Mouse (Mus musculus): ENCODE results near the gene Gm525. TPM values are rescaled to one million over a fixed set of nuclear protein-coding genes. Genes with fewer than 3 reads are reported as not detected.

Gm525 gene
- total RNA-seq, 2 experiments from 2014 or later = not detected

DNA sequence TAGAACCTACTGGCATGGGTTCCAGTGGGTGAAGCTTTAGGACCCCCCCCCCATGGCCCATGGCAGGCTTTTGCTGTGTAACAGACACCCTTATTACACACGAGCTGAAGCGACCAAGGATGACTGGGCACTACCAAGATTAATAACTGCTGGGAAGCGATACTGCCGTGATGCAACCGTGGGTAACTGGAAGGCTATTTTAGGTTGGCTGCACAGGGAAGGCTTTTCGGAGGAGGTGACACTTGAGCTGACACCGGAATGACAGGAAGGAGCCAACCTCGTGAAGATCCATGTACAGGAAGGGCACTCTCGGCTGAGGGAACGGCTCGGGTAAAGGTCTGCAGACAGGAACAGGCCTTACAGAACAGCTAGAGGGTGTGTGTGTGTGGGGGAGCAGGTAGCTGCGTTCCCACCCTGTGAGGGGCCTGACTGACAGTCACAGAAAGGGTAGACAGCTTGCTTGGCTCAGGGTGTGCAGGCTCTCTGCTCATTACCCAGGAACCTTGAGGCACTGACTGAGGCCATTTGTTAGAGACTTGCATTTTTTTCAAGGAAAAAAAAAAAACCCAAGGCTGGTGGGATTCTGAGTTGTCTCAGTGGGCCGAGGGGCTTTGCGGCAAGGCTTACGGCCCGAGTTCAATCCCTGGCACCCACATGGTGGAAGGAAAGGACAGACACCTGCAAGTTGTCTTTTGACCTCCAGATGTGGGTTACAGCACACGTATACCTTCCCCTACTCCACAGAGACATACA is 24.6 kb downstream of the Gm525 start:
- DNase-seq = no peak

GRCm38 (mm10) chr11:89098930-89099329 is 25.3 kb downstream of the Gm525 start:
- no peak for DNase-seq

GRCm38 (mm10) chr11:89100403-89100802 is 26.8 kb downstream of the Gm525 start:
- DNase-seq = peak; percentile 93

DNA sequence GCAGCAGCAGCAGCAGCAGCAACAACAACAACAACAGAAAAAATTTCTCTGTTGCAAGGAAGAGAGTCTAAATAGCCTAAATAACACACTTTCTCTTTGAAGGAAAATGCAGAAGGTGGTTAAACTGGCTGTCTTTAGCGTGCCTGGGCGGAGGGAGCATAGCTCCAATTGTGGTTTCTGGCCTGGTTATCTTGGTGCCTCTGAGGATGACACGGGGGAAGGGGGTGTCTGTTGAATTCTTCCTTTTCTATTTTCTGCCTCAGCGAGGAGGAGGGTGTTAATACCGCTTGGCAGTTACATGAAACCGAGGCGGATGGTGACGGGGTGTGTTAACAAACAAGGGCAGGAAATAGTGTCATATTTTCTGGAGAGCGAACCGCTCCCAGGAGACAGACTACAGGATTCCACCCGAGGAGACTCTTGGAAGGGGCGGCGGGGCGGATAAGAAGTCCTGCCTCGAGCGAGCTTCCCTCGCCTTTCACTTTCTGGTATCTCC is 27.2 kb downstream of the Gm525 start:
- peak; percentile 53 for DNase-seq

GRCm38 (mm10) chr11:89103166-89103565 is 29.5 kb downstream of the Gm525 start:
- no peak for DNase-seq

DNA sequence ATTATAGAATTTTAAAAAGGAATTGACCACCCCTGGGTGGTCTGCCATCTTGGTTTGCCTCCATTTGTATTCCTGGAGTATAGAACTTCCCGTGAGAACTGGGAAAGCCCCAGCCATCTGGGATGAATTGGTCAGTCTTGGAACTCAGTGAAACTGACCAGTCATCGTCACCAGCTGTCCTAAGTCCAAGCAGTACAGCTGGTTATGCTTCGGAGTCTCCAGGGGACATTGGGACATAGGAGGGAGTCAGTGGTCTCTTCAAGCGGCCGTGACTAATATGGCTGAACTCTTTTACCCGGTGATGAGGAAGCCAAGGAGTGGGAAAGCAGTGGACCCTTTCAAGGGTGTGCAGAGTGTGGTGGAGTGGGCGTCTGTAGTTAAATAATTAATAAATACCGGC is 31.6 kb downstream of the Gm525 start:
- DNase-seq = no peak

DNA sequence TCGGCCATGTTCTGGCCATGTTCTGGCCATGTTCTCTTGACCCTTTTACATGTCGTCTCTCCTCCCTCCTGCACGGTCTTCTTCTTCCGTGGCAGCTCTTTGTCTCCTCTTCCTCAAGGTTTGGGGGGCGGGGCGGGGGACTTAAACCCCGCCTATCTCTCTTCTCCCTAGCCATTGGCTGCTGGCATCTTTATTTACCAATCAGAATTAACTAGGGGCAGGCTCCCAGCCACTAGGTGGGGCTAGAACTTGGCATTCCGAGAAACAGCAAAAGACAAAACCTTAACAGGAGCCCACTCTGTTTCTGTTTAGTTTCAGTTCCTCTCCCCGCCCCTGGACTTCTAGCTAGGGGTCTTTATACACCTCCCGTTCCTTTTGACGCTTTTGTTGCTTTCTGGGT is 32.2 kb downstream of the Gm525 start:
- DNase-seq = no peak

GRCm38 (mm10) chr11:89107180-89107807 is 33.7 kb downstream of the Gm525 start:
- no peak for DNase-seq

DNA sequence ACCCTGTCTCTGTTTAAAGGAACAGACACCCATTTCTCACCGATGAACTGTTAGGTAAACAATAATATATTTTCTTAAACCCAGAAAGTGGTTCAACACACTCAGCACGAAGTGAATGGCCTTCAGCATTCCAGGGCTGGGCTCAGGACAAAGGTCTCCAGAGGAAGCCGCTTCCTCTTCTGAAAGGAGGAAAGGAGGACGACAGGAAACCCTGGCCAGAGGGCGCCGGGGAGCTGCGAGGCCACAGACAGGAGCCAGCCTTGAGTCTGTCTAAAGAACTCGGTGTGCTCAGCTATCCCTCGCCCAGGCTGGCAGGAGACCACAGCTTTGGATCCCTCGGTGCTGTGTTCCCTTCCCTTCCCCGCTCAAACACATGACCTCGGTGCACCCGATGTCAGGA is 50.8 kb downstream of the Gm525 start:
- peak; percentile 50 for DNase-seq

DNA sequence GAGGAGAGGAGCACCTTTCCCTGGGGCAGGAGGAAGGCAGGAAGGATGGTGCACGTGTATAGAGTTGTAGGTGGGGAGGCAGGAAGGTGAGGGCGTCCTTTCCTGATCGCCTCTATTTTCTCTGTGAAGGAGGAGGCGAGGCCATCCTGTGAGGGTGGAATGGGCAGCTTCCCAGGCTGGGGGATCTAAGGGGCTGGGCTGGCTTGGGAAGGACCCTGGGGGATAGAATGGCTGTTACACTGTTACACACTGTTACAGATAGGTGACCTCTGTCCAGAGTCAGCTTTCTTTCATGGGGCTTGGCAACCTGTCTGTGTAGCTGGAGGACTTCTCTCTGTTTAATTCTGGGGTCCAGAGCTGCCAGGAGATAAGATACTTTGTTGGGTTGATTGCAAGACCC is 57.2 kb downstream of the Gm525 start:
- DNase-seq = no peak

DNA sequence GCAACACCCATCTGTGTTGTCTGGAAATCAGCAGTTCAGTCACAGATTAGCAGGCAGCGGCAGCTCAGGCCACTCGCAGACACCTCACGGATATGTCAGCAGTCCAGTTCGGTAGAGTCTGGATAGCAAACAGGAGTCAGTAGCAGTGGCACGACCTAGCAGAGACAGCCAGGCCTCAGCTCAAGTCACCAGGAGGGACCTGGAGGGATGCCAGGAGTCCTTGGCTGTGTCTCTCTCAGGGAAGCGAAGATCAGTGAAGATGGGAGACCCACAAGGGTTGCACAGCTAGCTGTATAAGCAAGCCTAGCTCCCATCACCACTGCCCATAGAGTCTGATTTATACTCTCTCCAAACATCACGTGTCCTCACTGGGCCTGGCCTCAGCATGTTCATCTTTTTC is 58.8 kb downstream of the Gm525 start:
- peak; percentile 70 for DNase-seq

DNA sequence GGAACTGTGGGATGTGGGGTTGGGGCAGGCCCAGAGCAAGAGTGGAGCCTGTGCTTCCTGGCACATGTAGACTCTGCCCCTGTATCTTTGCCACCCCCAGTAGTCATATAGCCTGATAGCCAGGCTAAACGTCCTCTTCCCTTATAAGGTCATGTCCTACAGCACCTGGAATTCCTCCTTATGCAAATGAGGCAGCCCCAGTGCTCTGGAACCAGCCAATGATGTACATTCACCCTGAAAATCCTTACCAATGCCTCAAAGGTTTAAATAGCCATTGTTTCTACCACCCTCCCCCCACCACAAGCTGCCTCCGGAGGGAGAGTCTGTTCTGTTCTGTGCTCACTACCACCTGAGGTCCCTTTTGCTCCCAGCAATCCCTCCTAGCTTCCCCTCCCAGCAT is 60.6 kb downstream of the Gm525 start:
- no peak for DNase-seq

GRCm38 (mm10) chr11:89137915-89138314 is 64.3 kb downstream of the Gm525 start:
- no peak for DNase-seq

Other genes with a start within 250 kb of the Gm525 start
- 100 to 1,000 TPM; 136 to 196 TPM for gene Akap1, start 209.3 kb upstream of the Gm525 start, total RNA-seq (2021)
- gene Scpep1, start 118.4 kb upstream of the Gm525 start, total RNA-seq (2021) = 100 to 1,000 TPM; 116 to 118 TPM
- gene Elobl, start 106.9 kb upstream of the Gm525 start, total RNA-seq (2021) = not detected
- gene Coil, start 103.6 kb upstream of the Gm525 start, total RNA-seq (2021) = 10 to 100 TPM in 1 of 2 experiments, 1 to 10 TPM in 1; 9.1 to 10.9 TPM
- gene Trim25, start 74.5 kb upstream of the Gm525 start, total RNA-seq (2021) = 10 to 100 TPM; 84.3 to 86.7 TPM
- gene Dgke, start 7.0 kb upstream of the Gm525 start, total RNA-seq (2021) = 10 to 100 TPM; 10.5 to 12.8 TPM
- gene Nog, start 228.5 kb downstream of the Gm525 start, total RNA-seq (2021) = under 1 TPM; 0.91 to 0.96 TPM